Mouse (Mus musculus) retina, adult 2 months (tissue): ENCODE measurements around the gene Chaf1a.

Source experiments
- DNase-seq: peaks from one replicate; pipeline ENCODE4 v3.0.0-alpha.2; 2012; ENCODE audit warnings: low read depth, low spot score

The Chaf1a gene

DNA sequence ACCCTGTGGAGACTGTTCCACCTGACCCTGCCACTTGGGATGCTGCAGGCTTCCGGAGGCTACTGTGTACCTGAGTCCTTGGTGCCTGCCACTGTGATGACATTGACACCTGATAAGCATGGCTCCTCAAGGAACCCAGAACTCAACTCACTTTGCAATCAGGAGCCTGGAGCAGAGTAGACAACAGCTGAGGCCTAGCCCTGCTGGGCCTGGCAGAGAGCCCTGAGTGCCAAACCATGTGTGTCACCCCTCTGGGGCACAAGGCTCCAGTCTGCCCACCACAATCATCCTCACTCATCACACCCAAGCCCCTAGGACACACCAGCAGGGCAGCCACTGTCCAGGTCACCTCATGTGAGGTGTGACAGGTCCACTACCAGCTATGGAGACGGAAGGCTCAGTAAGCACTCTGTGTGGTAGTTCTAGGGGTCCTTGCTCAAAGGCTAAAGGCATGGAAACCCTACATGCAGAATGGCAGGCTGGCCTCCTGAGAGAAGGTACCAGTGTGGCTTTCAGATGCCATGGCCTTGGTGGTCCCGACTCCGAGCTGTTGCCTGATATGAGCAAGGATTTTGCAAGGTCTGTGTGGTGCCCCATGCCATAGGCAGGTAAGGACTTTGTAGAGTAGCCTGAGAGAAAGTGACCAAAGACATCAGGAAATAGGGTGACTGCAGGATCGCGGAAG is 19.7 kb upstream of the Chaf1a start:
- no peak for DNase-seq

DNA sequence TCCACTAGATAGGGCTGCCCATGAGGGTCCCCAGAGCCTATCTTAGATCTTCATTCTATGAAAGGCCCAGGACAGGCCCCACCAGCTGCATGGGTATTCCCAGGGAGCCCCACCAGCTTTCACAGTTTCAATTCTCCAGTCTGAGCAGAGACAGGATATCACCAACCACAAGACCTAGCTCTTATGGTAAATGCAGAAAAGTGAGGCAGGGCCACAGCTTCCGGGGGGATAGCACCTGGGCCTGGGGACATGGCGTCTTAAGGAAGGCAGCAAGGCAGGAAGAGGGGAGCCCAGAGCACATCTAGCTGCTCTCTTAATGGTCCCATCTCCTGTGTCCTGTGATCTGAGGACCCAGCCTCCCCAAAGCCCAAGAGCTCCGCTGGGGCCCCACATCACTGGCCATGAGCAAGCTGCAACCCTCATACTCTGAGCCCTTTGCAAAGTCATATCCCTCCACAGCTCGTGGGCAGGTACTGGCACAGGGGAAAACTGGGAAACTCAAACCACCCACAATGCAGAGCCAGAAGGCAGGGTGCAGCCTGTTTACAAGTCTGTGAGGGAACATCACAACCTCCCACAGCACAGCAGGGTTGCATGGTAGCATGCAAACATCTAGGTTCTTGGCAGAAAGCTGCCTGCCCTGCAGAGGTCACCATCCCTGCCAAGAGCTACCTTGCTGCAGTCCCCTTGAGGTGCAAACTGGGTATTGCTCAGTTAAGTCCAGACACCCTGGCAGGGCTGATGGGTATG is 18.9 kb upstream of the Chaf1a start:
- no peak for DNase-seq

DNA sequence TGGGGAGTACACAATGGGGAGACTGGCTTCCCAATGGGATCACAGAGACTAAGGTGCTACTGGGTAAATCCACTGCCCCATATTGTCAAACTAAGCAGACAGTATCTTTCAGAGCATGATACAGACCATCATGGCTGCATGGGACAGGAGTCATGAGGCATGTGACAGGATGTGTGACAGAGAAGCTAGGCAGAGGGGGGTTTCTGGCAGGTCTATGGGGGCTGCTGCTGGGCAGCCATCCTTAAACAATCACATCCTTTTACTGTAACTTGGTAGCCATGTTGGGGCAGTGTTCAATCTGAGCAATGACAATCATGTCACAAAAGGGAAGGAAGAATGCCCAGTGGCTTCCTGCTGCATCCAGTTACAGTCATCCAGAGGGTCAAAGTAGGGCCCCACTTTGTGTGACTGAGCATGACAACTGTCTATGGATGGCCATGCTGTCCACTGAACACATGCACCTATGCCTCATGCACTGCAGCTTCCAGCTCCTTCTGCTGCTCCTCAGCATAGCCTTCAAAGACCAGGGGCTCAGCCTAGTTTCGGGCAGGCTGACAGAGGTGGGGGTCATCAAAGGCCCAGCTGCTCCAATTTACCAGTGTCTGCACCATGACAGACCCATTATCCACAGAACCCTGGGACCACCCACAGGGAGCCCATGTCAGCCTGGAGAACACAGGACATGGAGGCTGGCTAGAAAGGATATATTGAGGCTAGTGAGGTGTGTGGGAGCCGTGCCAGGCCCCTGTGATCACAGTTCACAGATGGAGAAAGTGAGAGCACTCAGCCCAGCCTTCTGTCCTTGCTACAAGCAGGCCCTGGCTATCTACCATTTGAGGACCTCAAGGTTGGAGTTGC is 17.9 kb upstream of the Chaf1a start:
- no peak for DNase-seq

DNA sequence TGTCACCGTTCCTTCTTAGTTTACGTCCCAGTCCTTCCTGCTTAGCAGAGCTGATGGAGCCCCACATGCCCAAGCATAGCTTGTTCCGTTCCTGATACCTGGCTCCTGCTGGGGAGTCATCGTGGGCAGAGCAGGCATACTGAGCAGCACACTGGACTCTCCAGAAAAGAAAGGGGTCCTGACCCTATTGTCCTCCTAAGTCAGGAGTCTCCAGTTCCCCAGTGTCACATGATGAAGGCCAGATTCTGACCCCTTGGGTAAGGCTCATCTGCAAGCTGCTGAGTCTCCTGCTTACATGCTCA is 17.3 kb upstream of the Chaf1a start:
- DNase-seq = no peak

DNA sequence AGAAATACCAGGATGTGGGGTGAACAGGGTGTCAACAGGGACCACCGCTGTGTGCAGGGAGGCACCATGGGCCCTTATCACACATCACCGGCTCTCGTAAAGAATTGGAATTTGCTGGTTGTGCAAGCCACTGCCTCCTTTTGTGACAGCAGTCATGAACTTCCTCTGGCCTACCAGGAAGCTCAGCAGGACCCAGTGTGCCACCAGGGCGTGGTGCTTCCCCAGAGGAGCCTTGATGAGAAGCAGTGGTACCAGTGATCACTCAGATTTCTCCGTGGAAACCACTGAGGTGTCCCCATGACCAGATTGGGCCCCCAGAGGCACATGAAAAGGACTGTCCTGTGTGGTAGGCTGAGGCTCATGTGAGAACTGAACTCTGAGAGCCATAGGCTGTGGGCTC is 16.9 kb upstream of the Chaf1a start:
- no peak for DNase-seq

DNA sequence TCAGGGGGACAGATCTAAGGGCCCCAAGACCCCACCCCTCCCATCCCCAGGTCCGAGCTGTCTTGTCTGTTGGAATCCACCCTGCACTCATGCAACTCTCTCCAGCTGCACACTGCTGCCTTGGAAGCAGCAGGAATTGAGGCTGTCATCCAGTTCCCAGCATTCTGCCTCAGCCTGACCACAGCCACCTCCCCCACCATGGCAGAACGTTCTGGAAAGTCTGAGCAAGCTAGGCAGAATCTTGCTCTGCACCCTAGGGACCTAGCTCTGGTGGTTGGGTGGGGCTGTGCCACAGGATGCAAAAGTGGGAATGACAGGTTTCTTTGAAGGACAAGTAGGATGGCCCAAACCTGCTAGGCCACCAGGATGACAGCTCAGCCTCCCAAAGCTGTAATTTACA is 15.8 kb upstream of the Chaf1a start:
- no peak for DNase-seq

DNA sequence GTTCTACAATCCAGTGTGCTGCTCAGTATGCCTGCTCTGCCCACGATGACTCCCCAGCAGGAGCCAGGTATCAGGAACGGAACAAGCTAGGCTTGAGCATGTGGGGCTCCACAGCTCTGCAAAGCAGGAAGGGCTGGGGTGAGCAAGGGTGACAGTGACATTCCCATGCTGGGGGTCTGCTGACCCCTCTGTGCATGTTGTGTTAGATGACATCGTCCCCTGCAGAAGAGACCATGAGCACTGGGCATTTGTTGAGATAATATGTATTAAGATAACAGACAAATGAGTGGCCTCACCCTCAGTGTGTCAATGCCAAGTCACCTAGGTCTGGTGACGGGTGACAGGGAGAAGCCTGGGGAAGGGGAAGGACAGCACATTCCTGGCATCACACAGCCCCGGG is 15.3 kb upstream of the Chaf1a start:
- no peak for DNase-seq

DNA sequence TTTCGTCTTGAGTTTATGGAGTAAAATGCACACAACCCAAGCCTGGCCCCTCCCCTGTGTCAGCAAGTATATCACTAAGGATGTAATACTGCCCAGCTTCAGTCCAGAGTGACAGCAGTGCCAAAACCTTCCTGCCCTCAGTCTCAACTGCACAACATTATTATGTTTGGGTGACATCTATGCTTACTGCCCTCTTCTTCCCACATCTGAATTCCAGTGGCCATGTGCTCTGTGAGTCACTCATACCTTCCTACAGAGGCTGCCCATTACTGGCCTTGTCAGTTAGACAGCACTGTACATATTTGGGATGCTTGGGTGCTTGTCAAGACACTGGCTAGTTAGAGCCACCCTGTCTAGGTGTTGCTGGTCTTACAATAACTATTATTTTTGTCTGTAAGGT is 13.9 kb upstream of the Chaf1a start:
- DNase-seq = no peak

DNA sequence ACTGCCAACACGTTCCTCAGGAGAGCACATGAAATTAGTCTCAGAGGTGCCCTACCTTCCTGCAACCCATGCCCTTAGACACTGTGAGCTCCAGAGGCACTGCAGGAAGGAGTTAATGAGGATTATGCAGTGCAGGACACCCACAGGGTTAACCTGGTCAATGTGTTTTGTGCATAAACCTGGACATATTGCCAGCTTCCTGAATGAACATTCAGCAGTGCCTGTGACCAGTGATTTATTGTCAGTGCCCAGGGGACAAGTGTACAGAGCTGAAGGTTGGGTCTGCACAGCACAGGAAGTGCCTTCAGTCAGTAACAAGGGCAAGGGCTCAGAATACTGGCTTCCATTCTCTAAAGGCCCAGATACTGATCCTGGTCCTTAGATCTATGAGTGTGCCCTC is 13.4 kb upstream of the Chaf1a start:
- no peak for DNase-seq

DNA sequence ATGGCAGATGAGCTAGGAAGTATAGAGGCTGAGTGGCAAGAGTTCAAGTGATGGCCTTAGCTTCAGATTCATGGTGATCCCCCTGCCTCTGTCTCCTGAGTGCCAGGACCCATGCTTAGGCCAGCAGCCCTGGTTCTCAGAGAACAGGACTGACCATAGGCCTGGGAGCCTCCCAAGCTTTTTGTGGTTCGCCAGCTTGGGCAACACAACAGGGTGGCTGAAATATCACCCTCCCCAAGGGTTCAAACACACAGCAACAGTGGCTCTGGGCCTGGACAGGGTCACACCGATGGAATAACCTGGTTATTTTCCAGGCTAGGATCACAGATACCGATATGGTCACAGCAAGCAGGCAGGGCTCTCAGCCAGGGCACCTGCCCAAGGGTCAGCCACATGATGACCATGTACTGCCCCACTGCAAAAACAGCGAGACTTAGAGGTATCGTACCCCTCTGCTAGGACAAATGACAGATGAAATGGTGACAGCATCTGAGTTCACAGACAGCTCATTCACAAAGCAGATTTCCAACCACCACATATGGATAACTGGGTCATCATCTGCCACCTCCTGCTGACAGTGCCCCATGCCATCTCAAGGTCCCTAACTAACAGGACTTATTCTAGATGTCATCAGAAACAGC is 12.3 kb upstream of the Chaf1a start:
- DNase-seq = no peak

DNA sequence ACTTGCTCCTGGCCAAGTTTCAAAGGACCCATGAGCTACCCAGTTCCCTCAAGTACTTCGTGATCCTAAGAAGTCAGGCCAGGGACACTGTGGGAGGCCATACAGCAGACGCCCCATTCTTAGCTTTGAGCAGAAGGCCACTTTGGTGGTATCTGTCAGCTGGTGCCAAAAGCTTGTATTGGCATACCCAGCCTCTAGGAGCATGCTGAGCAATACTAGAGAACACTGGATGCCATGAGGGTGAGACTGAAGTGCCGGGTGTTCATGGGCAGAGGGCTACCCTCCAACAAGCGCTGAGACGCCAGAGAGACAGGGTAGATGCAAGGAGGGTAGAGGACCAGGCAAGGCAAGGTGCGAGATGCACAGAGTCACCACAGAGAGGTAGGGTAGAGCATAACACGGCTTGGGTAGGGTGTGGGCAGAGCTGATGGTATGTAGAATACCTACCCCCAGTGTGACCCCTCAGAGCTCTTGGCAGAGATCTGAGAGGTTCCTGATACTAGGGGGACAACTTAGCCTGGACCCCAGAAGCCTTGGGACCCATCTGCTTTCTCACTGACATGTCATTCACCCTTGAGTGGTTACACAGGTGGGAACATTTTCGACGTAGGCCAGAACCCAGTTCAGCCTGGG is 9.9 kb upstream of the Chaf1a start:
- no peak for DNase-seq

DNA sequence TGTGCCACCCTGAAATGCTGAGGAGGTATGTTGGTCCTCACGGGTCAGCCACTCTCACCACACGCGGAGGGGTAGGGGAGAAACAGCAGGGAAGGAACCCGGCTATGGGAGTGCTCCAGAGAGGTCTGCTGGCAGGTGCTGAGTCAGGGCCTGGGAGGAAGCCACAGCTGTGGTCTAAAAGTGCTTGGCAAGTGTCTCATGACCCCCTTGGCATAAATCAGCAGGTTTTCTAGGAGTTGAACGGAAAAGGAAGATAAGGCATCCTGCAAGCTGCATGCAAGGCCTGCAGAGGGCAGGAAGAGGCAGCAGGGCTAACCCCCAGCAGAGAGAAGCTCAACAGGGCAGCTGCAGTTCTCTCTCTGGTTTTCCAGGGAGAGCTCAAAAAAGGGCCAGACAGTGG is 9.3 kb upstream of the Chaf1a start:
- no peak for DNase-seq

DNA sequence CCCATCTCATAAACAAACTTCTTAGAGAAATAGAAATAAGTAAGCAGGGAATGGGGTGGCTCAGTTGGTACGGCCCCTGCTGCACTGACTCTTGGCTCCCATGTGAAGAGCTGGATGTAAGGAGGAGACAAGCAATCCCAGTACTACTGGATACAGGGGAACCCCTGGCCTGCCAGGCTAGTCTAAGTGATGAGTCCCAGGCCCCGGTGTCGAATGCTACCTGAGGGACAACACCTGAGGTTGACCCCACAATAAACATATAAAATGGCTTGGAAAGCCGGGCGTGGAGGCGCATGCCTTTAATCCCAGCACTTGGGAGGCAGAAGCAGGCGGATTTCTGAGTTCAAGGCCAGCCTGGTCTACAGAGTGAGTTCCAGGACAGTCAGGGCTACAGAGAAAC is 8.8 kb upstream of the Chaf1a start:
- no peak for DNase-seq

DNA sequence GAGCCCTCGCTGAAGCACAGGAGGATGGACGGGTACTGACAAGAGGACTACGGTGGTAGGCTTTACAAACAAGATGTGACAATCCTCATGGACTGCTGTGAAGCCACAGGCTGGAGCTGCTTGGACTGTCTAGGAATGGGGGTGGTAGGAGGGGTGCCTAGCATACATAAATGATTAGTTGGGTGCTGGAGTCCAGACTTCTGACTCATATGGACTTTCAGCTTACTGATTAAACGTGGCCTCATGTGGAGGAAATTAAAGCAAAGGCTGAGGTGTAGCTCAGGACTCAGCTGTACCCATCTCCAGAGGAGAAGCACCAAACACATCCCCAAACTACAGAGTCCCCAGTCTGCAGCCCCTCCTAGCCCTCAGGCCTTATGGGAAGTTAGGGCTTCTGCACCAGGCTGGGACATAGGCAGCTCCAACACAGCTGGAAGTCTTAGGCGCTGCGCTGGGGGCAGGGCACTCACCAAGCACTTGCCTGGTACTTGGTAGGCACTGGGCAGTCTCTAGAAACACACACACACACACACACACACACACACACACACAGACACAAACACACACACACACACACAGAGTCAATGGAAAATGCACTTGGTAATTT is 8.0 kb upstream of the Chaf1a start:
- DNase-seq = no peak

DNA sequence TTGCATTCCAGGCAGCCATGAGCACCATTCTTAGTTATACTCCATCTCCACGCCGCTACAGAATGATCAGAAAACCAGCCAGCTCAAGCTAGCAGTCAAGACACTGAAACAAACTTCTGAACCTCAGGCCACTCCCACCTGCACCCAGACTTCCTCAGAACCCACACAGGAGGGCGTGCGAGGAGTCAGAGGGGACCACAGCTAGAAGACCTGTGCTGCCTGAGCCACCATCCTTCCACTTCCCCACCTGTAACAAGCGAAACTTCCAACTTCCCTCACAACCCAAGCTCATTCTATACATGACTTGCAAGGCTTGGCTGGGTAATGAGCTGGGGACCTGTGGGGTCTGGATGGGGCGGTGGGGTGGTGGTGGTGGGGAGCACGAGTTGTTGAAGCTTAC is 7.4 kb upstream of the Chaf1a start:
- no peak for DNase-seq

DNA sequence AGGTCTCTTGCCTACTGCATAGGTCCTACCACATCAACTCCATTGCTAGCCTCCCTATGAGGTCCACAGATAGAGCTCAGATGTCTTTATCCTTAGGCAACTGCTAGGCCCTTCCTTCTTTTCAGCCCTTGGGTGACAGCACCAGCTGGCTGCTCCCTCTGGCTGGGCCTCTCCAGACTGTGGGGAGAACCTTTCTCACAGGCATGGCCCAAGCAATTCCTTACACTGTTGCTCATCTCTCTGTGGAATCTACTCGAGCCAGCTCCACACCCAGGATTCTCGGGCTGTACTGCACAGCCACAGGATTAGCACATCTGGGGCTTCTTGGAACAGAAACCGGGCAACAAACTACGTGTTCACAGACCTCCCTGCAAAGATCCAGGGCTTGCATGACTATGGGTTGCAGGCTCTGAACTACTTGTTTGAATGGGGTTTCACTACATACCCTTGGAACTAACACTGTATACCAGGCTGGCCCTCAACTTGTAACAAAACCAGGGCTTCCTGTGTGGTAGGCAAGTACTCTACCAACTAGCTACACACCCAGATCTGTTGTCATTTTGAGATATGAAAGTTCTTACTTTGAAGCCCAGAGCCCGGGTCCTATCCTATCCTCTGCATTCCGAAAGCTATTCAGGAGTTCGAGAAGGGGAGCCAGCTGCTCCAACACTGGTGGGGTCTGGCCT is 6.1 kb upstream of the Chaf1a start:
- DNase-seq = no peak

DNA sequence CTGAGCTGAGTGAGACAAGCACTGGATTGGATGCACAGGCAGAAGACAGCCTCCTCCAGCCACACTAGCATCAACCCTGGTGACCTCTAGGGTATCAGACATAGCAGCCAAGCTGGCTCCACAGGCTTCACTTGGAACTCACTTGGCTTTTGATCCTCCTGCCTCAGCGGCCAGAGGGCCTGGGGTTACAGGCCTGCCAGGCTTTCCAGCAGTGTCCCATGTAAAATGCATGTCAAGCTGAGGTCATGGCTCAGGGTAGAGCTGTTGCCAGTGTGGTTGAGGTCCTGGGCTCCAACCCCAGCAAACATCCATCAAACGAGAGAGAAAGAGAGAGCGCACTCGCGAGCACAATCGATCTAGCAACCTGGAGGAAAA is 5.5 kb upstream of the Chaf1a start:
- DNase-seq = no peak

DNA sequence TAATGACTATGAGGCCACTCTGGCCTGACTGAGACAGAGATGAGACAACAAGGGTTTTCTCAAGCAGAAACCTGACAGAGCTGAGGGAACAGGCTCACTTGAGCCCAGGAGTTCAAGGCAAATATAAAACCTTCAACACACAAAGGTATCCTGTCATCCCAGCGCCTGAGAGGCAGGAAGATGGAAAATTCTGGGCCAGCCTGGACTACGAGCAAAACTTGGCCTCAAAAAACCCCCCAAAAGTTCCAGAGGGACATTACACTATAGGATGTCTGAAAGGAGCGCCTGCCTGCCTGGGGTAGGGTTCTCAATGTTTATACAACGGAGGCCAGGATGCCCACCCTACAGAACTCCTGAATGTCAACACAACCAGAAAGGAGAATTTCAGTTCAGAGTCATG is 5.0 kb upstream of the Chaf1a start:
- DNase-seq = no peak

DNA sequence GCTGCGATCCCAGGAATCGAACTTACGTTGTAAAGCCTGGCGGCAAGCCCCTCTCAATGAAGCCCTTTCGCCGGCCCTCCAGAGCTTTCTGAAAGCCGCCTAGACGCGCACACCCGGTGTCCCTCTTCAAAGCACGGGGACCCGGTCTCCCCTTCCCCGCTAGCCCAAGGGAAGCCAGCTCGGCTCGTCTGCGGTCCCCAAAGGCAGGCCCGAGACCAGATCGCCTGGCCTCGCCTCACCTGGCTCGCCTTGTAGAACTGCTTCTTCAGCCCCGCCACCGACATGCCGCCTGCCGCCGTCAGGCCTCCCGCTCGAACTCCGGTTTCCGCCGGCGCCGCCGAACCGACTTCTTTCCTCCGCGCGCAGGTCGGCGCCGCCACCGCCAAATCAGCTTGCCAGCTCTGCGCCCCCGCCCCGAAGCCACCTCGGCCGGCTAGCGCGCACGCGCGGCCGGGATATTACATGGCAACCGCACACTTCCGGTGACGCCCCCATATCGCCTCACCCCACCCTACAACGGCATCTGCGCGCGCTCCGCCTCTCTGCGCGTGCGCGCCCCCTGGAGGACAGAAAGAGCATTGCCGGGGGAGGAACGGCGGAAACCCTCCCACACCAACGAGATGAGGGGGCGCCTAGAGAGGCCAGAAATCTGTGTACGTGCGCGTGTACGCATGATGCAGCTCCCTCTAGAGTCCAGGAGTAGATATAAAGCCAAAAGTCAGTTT is 3.9 kb upstream of the Chaf1a start, which contains the start of gene Sh3gl1:
Gene Sh3gl1 (minus strand): TSS at position 460 of the 725 bp plus-strand sequence.
- DNase-seq = peak; percentile 99

DNA sequence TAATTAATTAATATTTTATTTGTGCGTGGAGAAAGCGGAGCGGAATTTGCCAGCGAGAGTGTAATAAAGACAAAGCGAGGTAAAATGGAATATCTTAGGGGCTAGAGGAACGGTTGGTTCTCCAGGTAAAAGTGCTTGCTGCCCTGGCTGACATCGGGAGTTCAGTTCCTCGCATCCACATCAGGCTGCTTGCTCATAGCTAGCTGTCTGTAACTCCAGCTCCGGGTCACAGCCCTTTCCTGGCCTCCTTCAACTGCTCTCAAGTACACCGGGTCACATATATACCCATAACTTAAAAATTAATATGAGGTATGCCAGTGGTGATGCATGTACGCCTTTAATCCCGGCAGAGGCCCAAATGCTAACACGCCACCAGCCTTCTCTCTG is 3.3 kb upstream of the Chaf1a start:
- DNase-seq = no peak
